ENCODE assay signal across 14 mouse cellular contexts in the genomic region with DNA sequence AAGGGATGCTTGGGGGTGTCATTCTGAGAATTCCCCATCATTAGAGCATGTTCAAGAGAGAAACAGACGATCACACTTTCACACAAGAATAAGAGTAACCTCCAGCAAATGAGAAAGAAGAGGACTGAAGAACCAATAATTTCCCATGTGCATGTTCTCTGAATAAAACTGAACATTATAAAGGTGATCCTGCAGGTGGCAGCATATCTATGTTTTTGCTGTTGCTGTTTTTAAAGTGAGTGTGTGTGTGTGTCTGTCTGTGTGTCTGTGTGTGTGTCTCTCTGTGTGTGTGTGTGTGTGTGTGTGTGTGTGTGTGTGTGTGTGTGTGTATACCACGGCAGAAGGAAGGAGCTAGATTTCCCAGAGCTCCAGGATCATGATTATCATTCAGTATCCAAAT. TPM values are rescaled to one million over a fixed set of nuclear protein-coding genes. Genes with fewer than 3 reads are reported as not detected.
A peak's percentile ranks its signal among the peaks of the same experiment; 100 is the strongest.
DNase-seq lines count a peak whose midpoint lies in the region; ATAC-seq and TF ChIP-seq lines count a peak whose summit lies in the region.
"Had no signal": no experiment of that assay in that cellular context is flagged by ENCODE, and none has a peak within 500 bp of the region (broad histone marks: within the 10 kb centered on the region; RNA-seq: fewer than 3 reads in every experiment).

No protein-coding gene starts in this region.

- no peak overlapping the region for H3K27ac ChIP-seq in kidney, postnatal 0 days
- H3K27ac ChIP-seq in hindbrain, embryonic 11.5 days (ENCODE audit: low read depth, low read length): no peak overlapping the region
- H3K27ac ChIP-seq: embryonic facial prominence, embryonic 13.5 days; forebrain, embryonic 12.5 days; hindbrain, embryonic 15.5 days; liver, embryonic 15.5 days had no signal

- no peaks in the 10 kb centered on the region for H3K27me3 ChIP-seq in kidney, postnatal 0 days (ENCODE audit: insufficient read depth, low read length)
- no peaks in the 10 kb centered on the region for H3K27me3 ChIP-seq in hindbrain, embryonic 11.5 days (ENCODE audit: control insufficient read depth, insufficient read depth, low read length)
- H3K27me3 ChIP-seq: hindbrain, embryonic 15.5 days; liver, embryonic 15.5 days had no signal

- no peak overlapping the region for H3K9ac ChIP-seq in kidney, postnatal 0 days (ENCODE audit: low read depth, low read length)
- H3K9ac ChIP-seq in hindbrain, embryonic 11.5 days (ENCODE audit: low read depth, low read length): no peak overlapping the region
- H3K9ac ChIP-seq: embryonic facial prominence, embryonic 13.5 days; forebrain, embryonic 12.5 days; hindbrain, embryonic 15.5 days; liver, embryonic 15.5 days had no signal

- peak; percentile 56 for TF ChIP-seq CTCF in kidney, postnatal 0 days (IDR thresholded peaks at IDR 0.05; ENCODE audit: low read depth)

- H3K36me3 ChIP-seq in kidney, postnatal 0 days (ENCODE audit: insufficient read depth, low read length): no peaks in the 10 kb centered on the region
- no peaks in the 10 kb centered on the region for H3K36me3 ChIP-seq in hindbrain, embryonic 11.5 days (ENCODE audit: control insufficient read depth, insufficient read depth, low read length)
- H3K36me3 ChIP-seq: embryonic facial prominence, embryonic 13.5 days; forebrain, embryonic 12.5 days; hindbrain, embryonic 15.5 days had no signal

- H3K9me3 ChIP-seq in kidney, postnatal 0 days (replicated peaks; ENCODE audit: low read length): no peaks in the 10 kb centered on the region
- H3K9me3 ChIP-seq in hindbrain, embryonic 11.5 days (ENCODE audit: control insufficient read depth, low read length): no peaks in the 10 kb centered on the region
- H3K9me3 ChIP-seq: embryonic facial prominence, embryonic 13.5 days; forebrain, embryonic 12.5 days; hindbrain, embryonic 15.5 days; liver, embryonic 15.5 days had no signal

- no peak for ATAC-seq in kidney, postnatal 0 days (replicated peaks; ENCODE audit: low FRiP score, low read depth)
- ATAC-seq in hindbrain, embryonic 11.5 days (ENCODE audit: low FRiP score): no peak

- no peak overlapping the region for H3K4me3 ChIP-seq in kidney, postnatal 0 days (replicated peaks; ENCODE audit: low read depth, low read length)
- no peak overlapping the region for H3K4me3 ChIP-seq in hindbrain, embryonic 11.5 days (ENCODE audit: low read depth, low read length)
- H3K4me3 ChIP-seq: embryonic facial prominence, embryonic 13.5 days; forebrain, embryonic 12.5 days; hindbrain, embryonic 15.5 days; liver, embryonic 15.5 days had no signal

- DNase-seq in embryo, embryonic 11 days: peak; percentile 7
- DNase-seq in embryo, embryonic 10.5 days (ENCODE audit: low spot score): no peak
- peak; percentile 27 for DNase-seq in kidney, postnatal 0 days (ENCODE audit: low spot score)
- no peak for DNase-seq in kidney, adult 11 months
- peak; percentile 9 for DNase-seq in thymus, postnatal 0 days (ENCODE audit: low spot score)
- DNase-seq in thymus, postnatal 36 days: no peak
- no peak for DNase-seq in cerebellum, postnatal 36 days
- DNase-seq in hindbrain, embryonic 11.5 days (ENCODE audit: low spot score): no peak
- DNase-seq: cerebellum, adult 9-11 months; right cerebral cortex, postnatal 4 days had no signal

- WGBS in kidney, postnatal 0 days: 59% methylated on average over 2 of the region's 2 CpGs
- WGBS in hindbrain, embryonic 11.5 days: 77% methylated on average over 2 of the region's 2 CpGs

- no peaks in the 10 kb centered on the region for H3K4me1 ChIP-seq in kidney, postnatal 0 days (replicated peaks; ENCODE audit: insufficient read depth, low read length)
- no peaks in the 10 kb centered on the region for H3K4me1 ChIP-seq in hindbrain, embryonic 11.5 days (replicated peaks; ENCODE audit: control insufficient read depth, insufficient read depth, low read length)
- H3K4me1 ChIP-seq: embryonic facial prominence, embryonic 13.5 days; forebrain, embryonic 12.5 days; hindbrain, embryonic 15.5 days; liver, embryonic 15.5 days had no signal

- no peak overlapping the region for H3K4me2 ChIP-seq in kidney, postnatal 0 days (ENCODE audit: low read length)
- no peak overlapping the region for H3K4me2 ChIP-seq in hindbrain, embryonic 11.5 days (replicated peaks; ENCODE audit: low read depth, low read length)
- H3K4me2 ChIP-seq: embryonic facial prominence, embryonic 13.5 days; forebrain, embryonic 12.5 days; hindbrain, embryonic 15.5 days; liver, embryonic 15.5 days had no signal

RNA-seq across cellular contexts. Expression of a gene that starts 19.7 kb away (rescaled TPM):
- polyA plus RNA-seq in kidney, postnatal 0 days (2015; fragmentation: Nextera tagmentation; extraction: Ambion mirVana): 18.0 and 18.1 TPM in 2 replicates
- 0.74 and 0.84 TPM in 2 replicates for polyA plus RNA-seq in thymus, postnatal 0 days (2015; fragmentation: Nextera tagmentation; extraction: Ambion mirVana)
- 30.6 and 31.2 TPM in 2 replicates for polyA plus RNA-seq in hindbrain, embryonic 11.5 days (2014; fragmentation: Nextera tagmentation; extraction: Ambion mirVana)

Comparison
In these comparisons a context has a peak if more than half of its experiments do, and no peak if none do; other contexts are left out.
1. DNase-seq: peak in embryo, embryonic 11 days (single experiment), kidney, postnatal 0 days (single experiment) and thymus, postnatal 0 days (single experiment); none in embryo, embryonic 10.5 days (single experiment), kidney, adult 11 months (single experiment), thymus, postnatal 36 days (0 of 2), cerebellum, postnatal 36 days (0 of 2) and hindbrain, embryonic 11.5 days (single experiment).
2. RNA of a gene that starts 19.7 kb away (polyA plus RNA-seq): 30.6 to 31.2 TPM in hindbrain, embryonic 11.5 days and 18.0 to 18.1 TPM in kidney, postnatal 0 days; 0.74 to 0.84 TPM in thymus, postnatal 0 days; every median in the first group is over 10 times any median in the second.